Mouse (Mus musculus) skeletal muscle tissue, adult 2 months (tissue): ENCODE measurements around the gene H2-M10.6.

Experiments
- DNase-seq: peaks from one replicate; pipeline ENCODE4 v3.0.0-alpha.2; 2012; ENCODE audit warnings: low read depth, low spot score

Gene H2-M10.6

GRCm38 (mm10) chr17:36840961-36841445, 29.0 kb downstream of the H2-M10.6 start:
- no peak for DNase-seq

GRCm38 (mm10) chr17:36843696-36844095, 31.7 kb downstream of the H2-M10.6 start:
- no peak for DNase-seq

GRCm38 (mm10) chr17:36844286-36844719, 32.3 kb downstream of the H2-M10.6 start:
- DNase-seq: no peak

GRCm38 (mm10) chr17:36844725-36845124, 32.8 kb downstream of the H2-M10.6 start:
- DNase-seq: no peak

- DNase-seq: no peak
Measured at GRCm38 (mm10) chr17:36848911-36849310, 36.9 kb downstream of the H2-M10.6 start.

- DNase-seq: no peak
Measured at GRCm38 (mm10) chr17:36849992-36850391, 38.0 kb downstream of the H2-M10.6 start.

- DNase-seq: no peak
Measured at GRCm38 (mm10) chr17:36851200-36851599, 39.2 kb downstream of the H2-M10.6 start.

GRCm38 (mm10) chr17:36851627-36852026, 39.7 kb downstream of the H2-M10.6 start:
- DNase-seq: no peak

- no peak for DNase-seq
Measured at GRCm38 (mm10) chr17:36855484-36855883, 43.5 kb downstream of the H2-M10.6 start.

GRCm38 (mm10) chr17:36856236-36856635, 44.3 kb downstream of the H2-M10.6 start:
- DNase-seq: no peak

GRCm38 (mm10) chr17:36858181-36858580, 46.2 kb downstream of the H2-M10.6 start:
- DNase-seq: no peak

- no peak for DNase-seq
Measured at GRCm38 (mm10) chr17:36861680-36862079, 49.7 kb downstream of the H2-M10.6 start.
